Mouse (Mus musculus) lung, adult 2 months (tissue): Measurements from ENCODE around the gene Rbfox2. TPM values are rescaled to one million over a fixed set of nuclear protein-coding genes. Genes with fewer than 3 reads are reported as not detected.

Experiments
- DNase-seq: peaks from one replicate; pipeline ENCODE4 v3.0.0; 2022
- H3K4me1 ChIP-seq: fragments of 200-500 bp; 2 replicates; pipeline ENCODE4 v1.6.1; 2011; ENCODE audit warnings: low read length; ENCODE audit not compliant: control insufficient read depth, insufficient read depth
- H3K4me3 ChIP-seq: fragments of 200-500 bp; replicated peaks from 2 replicates; pipeline ENCODE3; 2011; ENCODE audit warnings: low read depth, mild to moderate bottlenecking, control low read depth, low read length; ENCODE audit errors: extremely low read depth
- CTCF ChIP-seq: fragments of 200-500 bp; IDR thresholded peaks from 2 replicates; pipeline ENCODE4 v1.5.1; 2011; ENCODE audit warnings: mild to moderate bottlenecking, low read length, control low read depth; ENCODE audit not compliant: insufficient read depth
- POLR2A ChIP-seq: fragments of 200-500 bp; IDR thresholded peaks from 2 replicates; pipeline ENCODE4 v1.6.1; 2011; ENCODE audit warnings: low read depth, mild to moderate bottlenecking, control low read depth, low read length, borderline replicate concordance; ENCODE audit errors: extremely low read depth
- WGBS: fragments of 180-500 bp; shearing (Covaris S2); methylation state at CpG from one replicate; pipeline ENCODE4 v1.1.7; 2018; 5-methylcytosine and 5-hydroxymethylcytosine counted together
- polyA plus RNA-seq: library from polyadenylated mRNA; depleted of rRNA; stranded (reverse); fragments of >200 nt; gene quantifications from 2 replicates; pipeline ENCODE4 v1.2.3, GENCODE M21; 2012

Rbfox2 gene
- polyA plus RNA-seq, 1 experiment, result 72.0 TPM

DNA sequence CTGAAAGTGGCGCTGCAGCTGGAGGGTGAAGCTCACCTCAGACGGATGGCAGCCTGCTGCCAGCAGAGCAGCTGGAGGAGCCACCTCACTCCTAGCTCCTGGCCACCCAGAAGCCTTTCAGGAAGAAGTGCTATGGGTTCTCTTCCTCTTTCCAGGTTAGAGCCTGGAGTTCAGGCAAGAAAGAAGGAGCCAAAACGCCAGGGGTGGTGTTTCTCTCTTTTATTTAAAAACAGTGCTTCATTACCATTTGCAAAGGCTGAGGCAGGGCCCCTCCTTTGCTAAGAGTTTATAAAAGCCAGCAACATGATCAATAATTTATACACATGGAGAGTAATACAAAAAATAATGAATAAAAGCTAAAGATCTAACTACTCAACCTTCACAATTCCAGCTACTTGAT is 228.0 kb downstream of the Rbfox2 start:
- H3K4me1 ChIP-seq, result peaks cover 3% of the 10 kb centered on the region; the same call in 1 of the 2 replicates
- WGBS, result 75% methylated on average over 3 of the region's 3 CpGs
- H3K4me3 ChIP-seq, result no peak overlapping the region
- TF ChIP-seq POLR2A, result no peak
- no peak for TF ChIP-seq CTCF
- no peak for DNase-seq

DNA sequence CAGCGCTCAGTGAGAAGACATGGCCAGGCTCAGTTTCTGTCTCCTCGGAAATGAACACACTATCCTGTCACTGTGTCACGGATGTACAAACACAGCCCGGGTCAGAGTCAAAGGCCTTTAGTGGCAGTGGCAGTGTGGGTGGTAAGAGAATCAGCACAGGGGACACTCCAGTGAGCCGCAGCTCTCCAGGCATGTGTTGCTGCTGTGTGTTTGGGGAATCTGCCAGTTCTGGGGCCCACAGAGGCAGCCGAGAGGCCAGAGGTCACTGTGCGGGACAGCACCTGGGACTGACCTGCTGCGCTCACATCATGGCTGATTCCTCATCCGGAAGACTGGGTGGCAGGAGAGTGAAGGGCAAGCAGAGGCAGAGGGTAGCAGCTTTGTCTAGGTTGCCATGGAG is 228.9 kb downstream of the Rbfox2 start:
- H3K4me3 ChIP-seq, result no peak overlapping the region
- no peak for DNase-seq
- WGBS, result 87% methylated on average over 9 of the region's 9 CpGs
- TF ChIP-seq POLR2A, result no peak
- TF ChIP-seq CTCF, result no peak
- peaks cover 3% of the 10 kb centered on the region; the same call in 1 of the 2 replicates for H3K4me1 ChIP-seq

DNA sequence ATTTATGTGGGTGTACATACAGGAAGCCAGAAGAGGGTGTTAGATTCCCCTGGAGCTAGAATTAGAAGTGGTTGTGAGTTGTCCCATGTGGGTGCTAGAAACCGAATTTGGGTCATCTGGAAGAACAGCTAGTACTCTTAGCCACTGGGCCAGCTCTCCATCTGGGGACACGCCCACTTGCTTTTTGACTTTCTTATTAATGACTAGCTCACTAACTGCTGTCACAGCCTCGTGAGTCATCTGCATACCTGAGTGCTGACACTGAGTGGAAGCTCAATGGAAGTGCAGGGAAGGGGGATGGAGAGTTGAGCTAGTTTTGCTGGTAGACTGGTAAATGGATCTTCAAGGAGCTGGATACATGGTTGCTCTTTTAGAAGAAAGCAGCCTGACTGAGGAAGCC is 230.3 kb downstream of the Rbfox2 start:
- Histone ChIP-seq H3K4me1 (peaks cover 5% of the 10 kb centered on the region; the same call in 1 of the 2 replicates), H3K4me3 (no peak overlapping the region)
- DNase-seq, result no peak
- TF ChIP-seq POLR2A (no peak), CTCF (no peak)
- WGBS, result 67% methylated on average over 3 of the region's 3 CpGs

DNA sequence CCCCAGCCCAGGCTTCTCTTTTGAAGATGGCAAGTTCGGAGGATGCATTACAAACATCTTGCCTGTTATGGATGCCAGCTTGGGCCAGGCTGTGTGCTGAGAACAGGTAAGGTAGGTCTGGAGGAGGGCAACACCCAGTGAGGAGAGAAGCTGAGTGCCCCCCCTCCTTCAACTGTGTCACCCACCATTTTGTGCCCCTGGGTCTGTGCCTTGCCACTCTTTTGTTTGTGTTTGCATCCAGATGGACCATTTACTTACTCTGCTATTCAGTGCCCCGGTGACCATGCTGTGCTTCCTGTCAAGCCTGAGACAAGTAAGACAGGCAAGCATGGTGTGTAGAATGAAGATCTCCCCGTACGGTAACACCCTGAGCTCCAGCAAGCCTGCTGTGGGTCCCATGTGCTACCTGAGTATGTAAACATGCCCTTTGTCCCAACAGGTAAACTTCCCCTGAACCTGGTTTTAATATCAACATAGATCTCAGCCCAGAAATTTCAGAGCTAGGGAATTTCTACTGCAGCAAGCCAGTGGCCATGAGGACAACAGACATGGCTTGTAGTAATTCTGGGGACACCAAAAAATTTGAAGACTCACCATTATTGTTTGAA is 234.1 kb downstream of the Rbfox2 start:
- no peak overlapping the region for H3K4me3 ChIP-seq
- H3K4me1 ChIP-seq, result 0 out of 2 replicates have a peak, but pooled peaks cover 4% of the 10 kb centered on the region
- no peak for TF ChIP-seq POLR2A
- no peak for TF ChIP-seq CTCF
- no peak for DNase-seq
- 67% methylated on average over 4 of the region's 4 CpGs for WGBS

DNA sequence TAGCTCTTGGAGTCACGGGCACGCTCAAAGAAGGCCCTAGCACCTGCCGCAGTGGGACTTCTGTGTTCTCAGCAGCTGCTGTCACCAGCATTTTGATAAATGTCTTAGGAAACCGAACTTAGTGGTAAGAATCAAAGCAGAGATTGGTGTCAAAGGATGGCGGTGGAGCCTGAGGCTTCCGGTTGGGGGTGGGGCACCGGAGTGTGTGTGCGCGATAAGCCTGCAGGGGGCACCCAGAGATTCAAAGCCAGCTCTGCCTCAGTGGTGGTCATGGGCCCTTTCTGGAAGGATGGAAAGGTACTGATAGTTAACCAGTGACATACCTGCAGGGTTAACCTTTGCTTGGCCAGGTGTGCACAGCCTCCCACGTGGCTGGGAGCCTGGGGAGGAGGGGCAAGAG is 235.3 kb downstream of the Rbfox2 start:
- Histone ChIP-seq H3K4me1 (0 out of 2 replicates have a peak, but pooled peaks cover 4% of the 10 kb centered on the region), H3K4me3 (no peak overlapping the region)
- 17% methylated on average over 10 of the region's 10 CpGs for WGBS
- TF ChIP-seq CTCF, result peak; percentile 48; the same call in 1 of the 2 replicates
- no peak for TF ChIP-seq POLR2A
- DNase-seq, result peak; percentile 25

DNA sequence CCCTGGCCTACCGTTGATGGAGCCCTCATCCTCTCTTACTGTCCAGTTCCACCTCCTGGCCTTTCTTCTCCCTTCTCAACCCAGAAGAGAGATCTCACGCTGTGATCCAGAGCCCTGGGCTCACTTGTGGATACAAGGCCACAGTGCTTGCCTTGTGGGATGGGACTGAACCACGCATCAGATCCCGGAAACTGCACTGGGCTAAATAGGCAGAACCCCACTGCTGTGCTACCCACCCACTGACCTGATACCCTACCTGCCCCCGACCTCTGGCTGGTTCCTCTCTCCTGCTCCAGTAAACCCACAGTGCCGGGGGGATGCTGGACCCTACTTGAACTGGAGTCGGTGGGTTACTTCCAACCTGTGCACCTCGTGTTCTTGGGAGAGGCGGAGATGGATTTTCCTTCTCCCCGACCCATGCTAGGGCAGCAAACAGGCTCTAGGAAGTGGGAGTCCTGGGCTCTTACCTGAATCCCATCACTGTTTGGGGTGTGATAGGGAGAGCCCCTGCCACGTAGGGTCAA is 236.0 kb downstream of the Rbfox2 start:
- 0 out of 2 replicates have a peak, but pooled peaks cover 4% of the 10 kb centered on the region for H3K4me1 ChIP-seq

DNA sequence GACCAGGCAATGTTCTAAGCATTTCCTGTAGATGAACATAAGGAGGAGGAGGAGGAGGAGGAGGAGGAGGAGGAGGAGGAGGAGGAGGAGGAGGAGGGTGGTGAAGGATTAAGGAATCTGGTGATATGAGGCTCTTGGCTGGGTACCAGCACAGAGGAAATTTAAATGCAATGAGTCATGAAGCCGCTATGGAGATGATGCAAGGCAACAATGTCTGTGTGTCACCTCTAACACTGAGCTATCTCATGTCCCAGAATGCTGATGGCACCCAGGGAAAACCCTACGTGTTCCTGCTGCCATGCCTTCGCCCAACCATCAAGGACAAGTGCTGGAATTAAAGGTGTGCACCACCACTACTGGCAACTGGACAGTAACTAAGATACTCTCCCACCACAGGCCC is 237.8 kb downstream of the Rbfox2 start:
- TF ChIP-seq POLR2A (no peak), CTCF (no peak)
- Histone ChIP-seq H3K4me3 (no peak overlapping the region), H3K4me1 (0 out of 2 replicates have a peak, but pooled peaks cover 4% of the 10 kb centered on the region)
- WGBS, result 64% methylated on average over 3 of the region's 3 CpGs
- no peak for DNase-seq

More for the DNA sequence above, 236.0 kb downstream of the Rbfox2 start:
- TF ChIP-seq CTCF (no peak), POLR2A (no peak)
- H3K4me3 ChIP-seq, result no peak overlapping the region
- 80% methylated on average over 11 of the region's 11 CpGs for WGBS
- DNase-seq, result no peak

DNA sequence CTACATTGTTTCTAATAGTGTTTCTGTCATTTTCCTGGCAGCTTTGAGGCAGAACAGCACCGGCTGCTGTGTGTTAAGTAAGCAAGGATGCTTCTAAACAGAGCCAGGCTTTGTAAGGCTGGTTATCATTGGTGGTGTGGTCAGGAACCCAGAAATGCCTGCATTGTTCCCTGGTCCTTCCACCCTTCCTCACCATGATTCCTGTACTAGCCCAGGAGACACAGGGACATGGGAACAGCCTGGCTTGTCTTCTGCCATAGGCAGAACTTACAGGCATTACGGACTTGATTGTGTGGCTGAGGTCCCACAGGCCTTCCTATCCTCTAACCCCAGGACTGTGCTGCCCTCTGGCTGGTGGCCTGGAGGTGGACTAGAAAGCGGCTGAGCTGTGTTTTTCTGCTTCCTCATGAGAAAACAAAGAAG is 238.4 kb downstream of the Rbfox2 start:
- 0 out of 2 replicates have a peak, but pooled peaks have one; percentile 14 for TF ChIP-seq CTCF
- TF ChIP-seq POLR2A, result no peak
- H3K4me3 ChIP-seq, result no peak overlapping the region
- DNase-seq, result no peak
- 36% methylated on average over 3 of the region's 3 CpGs for WGBS
- 0 out of 2 replicates have a peak, but pooled peaks cover 4% of the 10 kb centered on the region for H3K4me1 ChIP-seq

DNA sequence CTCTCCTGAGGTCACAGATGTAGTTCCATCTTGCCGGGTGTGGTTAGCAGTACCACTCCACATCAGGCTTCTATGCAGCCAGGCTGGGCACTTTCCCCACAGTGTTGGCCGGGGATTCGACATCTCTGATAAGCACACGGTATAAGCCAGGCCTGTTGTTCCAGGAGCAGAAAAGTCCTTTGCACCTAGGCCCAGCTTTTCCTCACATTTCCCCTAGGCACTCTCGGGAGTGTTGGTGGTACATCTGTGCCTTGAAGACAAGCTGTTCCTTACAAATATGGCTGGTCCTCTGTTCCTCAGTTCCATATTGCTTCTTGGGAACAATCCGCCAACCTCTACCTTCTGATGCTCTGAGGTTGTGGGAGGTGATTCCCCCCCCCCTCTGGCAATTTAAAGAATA is 240.6 kb downstream of the Rbfox2 start:
- no peak for DNase-seq
- TF ChIP-seq POLR2A, result no peak
- no peak for TF ChIP-seq CTCF
- 71% methylated on average over 6 of the region's 6 CpGs for WGBS
- H3K4me1 ChIP-seq, result no peaks in the 10 kb centered on the region
- no peak overlapping the region for H3K4me3 ChIP-seq
